Mouse (Mus musculus) ES-Bruce4 (cell line): ENCODE measurements around the gene Cpeb4. TPM values are rescaled to one million over a fixed set of nuclear protein-coding genes. Genes with fewer than 3 reads are reported as not detected.

Experiments used
- H3K27ac ChIP-seq: 2 replicates; pipeline ENCODE4 v1.5.1; 2012; ENCODE audit warnings: low read length, inconsistent platforms; ENCODE audit not compliant: insufficient read depth
- H3K27me3 ChIP-seq: 2 replicates; pipeline ENCODE4 v1.6.1; 2012; ENCODE audit warnings: mild to moderate bottlenecking, low read length, inconsistent platforms; ENCODE audit not compliant: control insufficient read depth, poor library complexity, insufficient read depth, severe bottlenecking
- H3K36me3 ChIP-seq: 2 replicates; pipeline ENCODE4 v1.6.1; 2012; ENCODE audit warnings: inconsistent platforms, mild to moderate bottlenecking, low read length, moderate library complexity; ENCODE audit not compliant: control insufficient read depth, poor library complexity, insufficient read depth, severe bottlenecking
- H3K4me1 ChIP-seq: one replicate; pipeline ENCODE4 v1.8.1; 2011; ENCODE audit warnings: low read length; ENCODE audit not compliant: control insufficient read depth, insufficient read depth
- H3K4me3 ChIP-seq: 2 replicates; pipeline ENCODE4 v1.5.1; 2011; ENCODE audit warnings: low read depth, mild to moderate bottlenecking, low read length
- H3K9ac ChIP-seq: 2 replicates; pipeline ENCODE4 v1.6.1; 2012; ENCODE audit warnings: low read depth, mild to moderate bottlenecking, inconsistent platforms; ENCODE audit not compliant: poor library complexity, severe bottlenecking
- H3K9me3 ChIP-seq: replicated peaks from 2 replicates; pipeline ENCODE4 v1.6.1; 2012; ENCODE audit warnings: mild to moderate bottlenecking, low read length, inconsistent platforms; ENCODE audit not compliant: control insufficient read depth, poor library complexity, insufficient read depth, severe bottlenecking
- CTCF ChIP-seq: IDR thresholded peaks from one replicate; pipeline ENCODE4 v1.8.1; 2011; ENCODE audit warnings: low read depth, low read length
- EP300 ChIP-seq: IDR thresholded peaks from 2 replicates; pipeline ENCODE4 v1.6.1; 2011; ENCODE audit warnings: low read depth, low read length; ENCODE audit not compliant: insufficient read depth
- POLR2A ChIP-seq: IDR thresholded peaks from one replicate; pipeline ENCODE4 v1.8.1; 2011; ENCODE audit warnings: low read length; ENCODE audit not compliant: insufficient read depth
- polyA plus RNA-seq: library from polyadenylated mRNA; stranded (reverse); fragments of >200 nt; gene quantifications from 2 replicates; pipeline ENCODE4 v1.2.4, GENCODE M21; 2011; ENCODE audit warnings: low read depth; ENCODE audit not compliant: missing spikeins, insufficient read depth, insufficient read length

Cpeb4 gene
- polyA plus RNA-seq, 1 experiment = 12.0 TPM

DNA sequence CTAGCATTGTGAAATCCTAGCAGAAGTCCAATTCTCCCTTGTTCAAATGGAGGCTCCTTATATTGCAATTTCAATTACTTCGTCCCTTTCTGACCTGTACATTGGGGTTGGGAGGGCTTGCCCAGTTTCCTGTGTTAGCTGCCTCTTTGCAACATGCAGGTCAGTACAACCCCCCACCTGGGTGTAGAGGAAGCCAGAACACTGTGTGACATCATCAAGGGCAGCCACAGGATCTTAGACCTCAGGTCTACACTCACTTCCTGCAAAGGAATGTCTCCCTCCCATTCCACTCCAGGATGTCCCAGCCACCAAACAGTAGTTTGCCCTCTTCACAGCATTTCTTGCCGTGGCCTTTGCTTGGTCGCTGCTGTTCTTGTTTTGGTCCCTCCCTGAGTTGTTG lies 73.5 kb downstream of the Cpeb4 start:
- Histone ChIP-seq H3K4me1 (no peaks in the 10 kb centered on the region), H3K4me3 (no peak overlapping the region), H3K36me3 (no peaks in the 10 kb centered on the region), H3K9ac (no peak overlapping the region), H3K27me3 (no peaks in the 10 kb centered on the region), H3K27ac (no peak overlapping the region), H3K9me3 (no peaks in the 10 kb centered on the region)
- TF ChIP-seq EP300 (no peak), POLR2A (no peak), CTCF (no peak)

DNA sequence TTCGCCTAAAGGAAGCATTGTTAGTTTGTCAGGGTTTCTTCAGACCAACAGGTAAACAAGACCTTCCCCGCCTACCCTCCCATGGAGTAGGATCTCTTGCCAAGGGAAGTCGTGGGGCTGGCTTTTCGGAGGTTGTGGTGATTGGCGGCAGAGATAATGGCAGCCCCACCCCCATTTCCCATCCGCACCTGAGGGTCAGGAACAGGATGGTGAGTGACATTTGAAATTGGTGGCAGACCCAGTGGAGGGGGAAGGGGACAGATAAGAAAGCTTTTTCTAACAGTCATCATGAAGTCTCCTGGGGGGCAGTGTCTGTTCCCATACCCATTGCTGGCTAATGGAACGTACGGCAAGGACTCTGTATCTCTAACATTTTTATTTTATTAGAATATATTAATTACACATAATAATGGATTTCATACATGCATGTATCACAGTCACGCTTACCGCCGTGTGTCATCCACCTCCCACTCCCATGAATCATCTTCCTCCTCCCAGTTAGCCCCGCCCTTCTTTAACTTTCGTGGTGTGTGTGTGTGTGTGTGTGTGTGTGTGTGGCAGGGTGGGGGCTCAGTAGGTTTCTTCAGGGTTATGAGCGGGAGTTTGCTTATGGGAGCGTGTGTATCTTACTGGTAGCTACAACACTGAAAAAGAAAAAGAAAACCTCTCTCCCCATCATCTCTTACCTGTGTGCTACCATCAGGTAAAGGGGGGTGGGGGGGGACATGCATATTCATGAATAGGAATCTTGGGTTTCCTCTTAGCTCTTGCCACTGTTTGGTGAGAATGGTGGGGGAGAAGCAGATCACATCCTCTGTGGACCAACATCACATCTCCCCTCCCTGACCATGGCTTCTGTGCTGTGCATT lies 76.7 kb downstream of the Cpeb4 start:
- Histone ChIP-seq H3K4me1 (peaks cover 2% of the 10 kb centered on the region), H3K9ac (no peak overlapping the region)

DNA sequence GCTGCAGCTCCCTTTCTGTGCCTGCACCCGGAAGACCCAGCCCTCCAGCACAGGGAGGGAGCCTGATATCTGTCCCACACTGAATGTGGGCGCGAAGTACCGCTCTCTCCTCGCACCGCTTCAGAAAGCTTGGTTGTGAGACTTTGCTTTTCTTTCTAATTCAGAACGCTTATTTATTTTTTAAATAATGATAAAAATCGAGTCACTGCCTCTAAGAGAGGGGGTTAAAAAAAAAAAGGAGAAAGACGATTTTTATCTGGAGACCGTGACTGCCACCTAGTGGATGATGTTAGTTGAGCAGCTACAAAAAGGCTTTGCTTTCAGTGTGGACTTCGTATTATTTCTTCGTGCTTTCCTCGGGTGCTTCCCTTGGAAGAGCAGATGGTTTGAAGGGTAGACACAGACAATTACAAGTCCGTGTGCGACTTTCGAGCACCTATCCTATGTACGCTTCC lies 77.3 kb downstream of the Cpeb4 start:
- H3K9ac ChIP-seq = no peak overlapping the region
- H3K4me1 ChIP-seq = peaks cover 2% of the 10 kb centered on the region
- H3K4me3 ChIP-seq = peak overlapping the region; percentile 54
- no peak overlapping the region for H3K27ac ChIP-seq
- no peaks in the 10 kb centered on the region for H3K36me3 ChIP-seq
- TF ChIP-seq EP300 = no peak
- no peak for TF ChIP-seq CTCF
- no peak for TF ChIP-seq POLR2A
- no peaks in the 10 kb centered on the region for H3K9me3 ChIP-seq
- H3K27me3 ChIP-seq = no peaks in the 10 kb centered on the region

More for the DNA sequence above, 76.7 kb downstream of the Cpeb4 start:
- peak overlapping the region; percentile 54 for H3K4me3 ChIP-seq
- no peaks in the 10 kb centered on the region for H3K36me3 ChIP-seq
- H3K27ac ChIP-seq = no peak overlapping the region
- TF ChIP-seq EP300 = no peak
- TF ChIP-seq POLR2A = no peak
- TF ChIP-seq CTCF = no peak
- H3K9me3 ChIP-seq = no peaks in the 10 kb centered on the region
- no peaks in the 10 kb centered on the region for H3K27me3 ChIP-seq

DNA sequence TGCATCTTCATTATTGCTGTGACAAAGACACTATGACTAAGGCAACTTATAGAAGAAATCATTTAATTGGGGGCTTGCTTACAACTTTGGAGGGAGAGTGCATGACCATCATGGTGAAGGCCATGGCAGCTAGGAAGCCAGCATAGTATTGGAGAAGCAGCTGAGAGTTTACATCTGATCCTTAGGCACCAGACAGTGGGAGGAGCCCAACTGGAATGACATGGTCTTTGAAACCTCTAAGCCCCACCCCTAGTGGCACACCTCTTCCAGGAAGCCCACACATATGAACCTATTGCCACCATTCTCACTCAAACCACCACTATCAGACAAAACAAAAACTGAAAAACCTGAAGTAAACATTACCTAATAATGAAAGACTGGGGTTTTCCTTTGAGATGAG lies 88.1 kb downstream of the Cpeb4 start:
- no peak overlapping the region for H3K4me3 ChIP-seq
- TF ChIP-seq EP300 (no peak), CTCF (no peak), POLR2A (no peak)
- H3K9me3 ChIP-seq = no peaks in the 10 kb centered on the region
- peaks cover 1% of the 10 kb centered on the region; the same call in 1 of the 2 replicates for H3K27me3 ChIP-seq
- H3K4me1 ChIP-seq = no peaks in the 10 kb centered on the region
- no peaks in the 10 kb centered on the region for H3K36me3 ChIP-seq
- H3K27ac ChIP-seq = no peak overlapping the region
- H3K9ac ChIP-seq = no peak overlapping the region

DNA sequence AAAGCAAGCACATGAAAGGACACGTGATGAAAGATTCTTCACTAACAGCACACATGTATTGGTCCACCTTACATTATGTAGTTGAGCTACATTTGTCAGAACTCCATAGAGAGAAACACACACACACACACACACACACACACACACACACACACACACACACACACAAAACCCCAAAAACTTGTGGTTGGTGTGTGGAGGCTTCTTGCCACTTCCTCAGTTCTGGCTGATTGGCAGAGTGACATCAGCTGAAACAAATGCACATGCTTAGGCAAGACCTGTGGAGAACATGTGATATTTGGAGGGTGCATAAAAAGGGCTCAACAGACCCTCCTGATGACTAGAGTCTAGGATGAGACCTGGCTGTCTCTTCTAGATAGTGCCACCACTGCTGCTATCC lies 92.0 kb downstream of the Cpeb4 start:
- Histone ChIP-seq H3K9me3 (no peaks in the 10 kb centered on the region), H3K27me3 (peaks cover 1% of the 10 kb centered on the region; the same call in 1 of the 2 replicates), H3K9ac (no peak overlapping the region), H3K27ac (no peak overlapping the region), H3K4me1 (no peaks in the 10 kb centered on the region), H3K36me3 (no peaks in the 10 kb centered on the region), H3K4me3 (no peak overlapping the region)
- TF ChIP-seq CTCF (no peak), POLR2A (no peak), EP300 (no peak)
